Mouse (Mus musculus) MEL (cell line): Measurements from ENCODE around the gene Pex11b.

Source experiments
- CTCF ChIP-seq, 3 experiments: IDR thresholded peaks in 2 of 3; conservative IDR thresholded peaks in 1 of 3; 2 replicates each; pipeline ENCODE4 v1.5.1; 2011 to 2012; ENCODE audit warnings: low read length in 3 of 3, low read depth in 2 of 3, mild to moderate bottlenecking in 2 of 3, improper control_type of control experiment in 1 of 3, inconsistent platforms in 1 of 3, mixed read lengths in 1 of 3, moderate library complexity in 1 of 3; ENCODE audit not compliant: control insufficient read depth in 1 of 3, insufficient read depth in 1 of 3, poor library complexity in 1 of 3, severe bottlenecking in 1 of 3
- GABPA ChIP-seq: IDR thresholded peaks from 2 replicates; pipeline ENCODE4 v1.6.1; 2012; ENCODE audit warnings: low read depth, mild to moderate bottlenecking, inconsistent platforms, low read length, improper control_type of control experiment, moderate library complexity
- MXI1 ChIP-seq: IDR thresholded peaks from 2 replicates; pipeline ENCODE4 v1.6.1; 2011; ENCODE audit warnings: mild to moderate bottlenecking, low read depth, low read length, improper control_type of control experiment
- POLR2A ChIP-seq, 2 experiments: IDR thresholded peaks; 2 replicates each; pipeline ENCODE4 v1.6.1; 2011 to 2012; ENCODE audit warnings: low read length in 2 of 2, mild to moderate bottlenecking in 2 of 2, control low read depth in 1 of 2, improper control_type of control experiment in 1 of 2, low read depth in 1 of 2, moderate library complexity in 1 of 2; ENCODE audit not compliant: control insufficient read depth in 1 of 2, insufficient read depth in 1 of 2, poor library complexity in 1 of 2
- RAD21 ChIP-seq: IDR thresholded peaks from 2 replicates; pipeline ENCODE4 v1.6.1; 2011; ENCODE audit warnings: mild to moderate bottlenecking, low read depth, low read length, improper control_type of control experiment
- SIN3A ChIP-seq: IDR thresholded peaks from 2 replicates; pipeline ENCODE4 v1.6.1; 2012; ENCODE audit warnings: low read length, improper control_type of control experiment, inconsistent platforms
- TBP ChIP-seq: IDR thresholded peaks from 2 replicates; pipeline ENCODE4 v1.8.0; 2011; ENCODE audit warnings: low read depth, low read length, improper control_type of control experiment
- ZNF384 ChIP-seq: IDR thresholded peaks from 2 replicates; pipeline ENCODE4 v1.6.1; 2012; ENCODE audit warnings: low read depth, mild to moderate bottlenecking, inconsistent platforms, low read length, improper control_type of control experiment

DNA sequence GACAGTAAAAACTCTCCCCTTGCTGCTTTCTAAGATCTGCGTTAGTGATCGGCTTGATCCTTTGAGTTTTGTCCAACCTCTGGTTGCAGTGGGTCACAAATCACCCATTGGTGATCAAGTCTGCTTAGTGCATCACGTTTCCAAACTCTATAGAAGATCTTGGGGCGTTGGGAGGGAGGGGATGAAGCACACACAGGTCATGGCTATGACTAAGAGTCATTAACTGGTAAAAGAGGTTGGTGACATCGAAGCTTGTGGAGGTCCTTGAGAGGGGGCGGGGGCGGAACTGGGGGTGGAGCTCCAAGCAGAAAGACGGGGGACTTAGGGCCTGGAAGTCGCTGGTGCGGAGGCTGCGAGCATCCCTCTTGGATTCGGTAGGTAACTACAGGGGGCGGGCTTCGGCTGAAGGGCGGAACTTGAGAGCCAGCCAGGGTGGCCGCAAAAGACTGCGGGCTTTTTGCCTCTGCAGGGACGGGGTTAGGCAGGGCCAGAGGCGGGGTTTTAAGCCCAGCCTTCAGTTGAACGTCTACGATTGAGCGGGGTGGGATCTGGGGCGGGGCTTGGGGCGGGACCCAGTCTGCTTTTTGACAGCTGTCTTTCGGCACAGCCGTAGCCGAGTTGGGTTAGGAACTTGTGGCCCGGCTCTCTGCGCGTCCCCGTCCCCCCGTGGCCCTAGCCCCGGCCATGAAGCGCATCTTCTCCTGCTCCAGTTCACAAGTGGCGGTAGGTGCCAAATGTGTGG is 34.7 kb downstream of the Pex11b start, which contains the start of gene Ankrd35:
- TF ChIP-seq CTCF (IDR thresholded peaks at IDR 0.05 in 2 of 3, conservative IDR thresholded peaks at IDR 0.05 in 1 of 3; ENCODE audit: control insufficient read depth in 1 of 3, insufficient read depth in 1 of 3, low read depth in 2 of 3, low read length in 3 of 3, poor library complexity in 1 of 3, severe bottlenecking in 1 of 3) (peak in 2 of 3 experiments; percentile 10 to 44; a peak in 3 of 6 replicates), POLR2A (IDR thresholded peaks at IDR 0.05; ENCODE audit: control insufficient read depth in 1 of 2, insufficient read depth in 1 of 2, low read depth in 1 of 2, low read length in 2 of 2, poor library complexity in 1 of 2) (no peak), ZNF384 (no peak), SIN3A (peak; percentile 64), RAD21 (no peak), MXI1 (no peak; the same call in 1 of the 2 replicates), GABPA (no peak), TBP (0 out of 2 replicates have a peak, but pooled peaks have one; percentile 8)
